Mouse (Mus musculus) CH12.LX (cell line): ENCODE results near the gene Tns4. TPM values are rescaled to one million over a fixed set of nuclear protein-coding genes. Genes with fewer than 3 reads are reported as not detected.

Source experiments
- DNase-seq: peaks from one replicate; pipeline ENCODE4 v3.0.0-alpha.2; 2013; ENCODE audit errors: extremely low read depth
- H3K27ac ChIP-seq: 2 replicates; pipeline ENCODE4 v1.5.1; 2012; ENCODE audit warnings: low read depth, mild to moderate bottlenecking, control low read depth, moderate library complexity; ENCODE audit not compliant: insufficient read depth
- H3K27me3 ChIP-seq: replicated peaks from 2 replicates; pipeline ENCODE3; 2012; ENCODE audit warnings: inconsistent platforms
- H3K36me3 ChIP-seq, 2 experiments: replicated peaks in 1 of 2; 2 replicates each; pipeline versions ENCODE3 to v1.6.1; 2012; ENCODE audit warnings: inconsistent platforms in 1 of 2, low read length in 1 of 2, mild to moderate bottlenecking in 1 of 2, mixed read lengths in 1 of 2, moderate library complexity in 1 of 2; ENCODE audit not compliant: control insufficient read depth in 1 of 2, insufficient read depth in 1 of 2
- H3K4me1 ChIP-seq, 2 experiments: 2 replicates each; pipeline ENCODE4 v1.6.1; 2012; ENCODE audit warnings: inconsistent platforms in 1 of 2, moderate library complexity in 1 of 2; ENCODE audit not compliant: insufficient read depth in 2 of 2, control insufficient read depth in 1 of 2
- H3K4me2 ChIP-seq: 2 replicates; pipeline ENCODE4 v1.6.1; 2012; ENCODE audit warnings: low read depth, mild to moderate bottlenecking, control low read depth; ENCODE audit not compliant: poor library complexity, insufficient read depth, severe bottlenecking
- H3K4me3 ChIP-seq, 3 experiments: fragments of 150-350 bp in 1 of 3; sonication (generic) in 1 of 3; replicated peaks in 1 of 3; 2 replicates each; pipeline versions ENCODE3 to v1.5.1; 2011 to 2012; ENCODE audit warnings: low read depth in 2 of 3, low read length in 2 of 3, mild to moderate bottlenecking in 2 of 3, moderate library complexity in 2 of 3, control low read depth in 1 of 3, improper control_type of control experiment in 1 of 3, inconsistent platforms in 1 of 3, mixed read lengths in 1 of 3; ENCODE audit not compliant: poor library complexity in 1 of 3
- H3K79me2 ChIP-seq: replicated peaks from 2 replicates; pipeline ENCODE4 v1.6.1; 2012; ENCODE audit warnings: mild to moderate bottlenecking, moderate library complexity; ENCODE audit not compliant: control insufficient read depth, poor library complexity, insufficient read depth, severe bottlenecking; ENCODE audit errors: extremely low read depth
- H3K9ac ChIP-seq: 2 replicates; pipeline ENCODE4 v1.6.1; 2012; ENCODE audit warnings: low read depth, mild to moderate bottlenecking, control low read depth, moderate library complexity; ENCODE audit not compliant: insufficient read depth
- H3K9me3 ChIP-seq: replicated peaks from 2 replicates; pipeline ENCODE3; 2012; ENCODE audit warnings: low read length, inconsistent platforms, mixed read lengths
- CTCF ChIP-seq, 2 experiments: IDR thresholded peaks in 1 of 2; conservative IDR thresholded peaks in 1 of 2; 2 replicates each; pipeline ENCODE4 v1.5.1; 2011 to 2012; ENCODE audit warnings: low read depth in 2 of 2, low read length in 2 of 2, improper control_type of control experiment in 1 of 2, inconsistent platforms in 1 of 2, mild to moderate bottlenecking in 1 of 2, moderate library complexity in 1 of 2
- ELF1 ChIP-seq: IDR thresholded peaks from 2 replicates; pipeline ENCODE4 v1.6.1; 2014; ENCODE audit warnings: low read depth, mild to moderate bottlenecking, inconsistent platforms, low read length, improper control_type of control experiment
- GABPA ChIP-seq: IDR thresholded peaks from 2 replicates; pipeline ENCODE4 v1.6.1; 2012; ENCODE audit warnings: low read depth, low read length, improper control_type of control experiment, inconsistent platforms; ENCODE audit not compliant: insufficient replicate concordance
- HCFC1 ChIP-seq: IDR thresholded peaks from 2 replicates; pipeline ENCODE4 v1.6.1; 2012; ENCODE audit warnings: low read depth, mild to moderate bottlenecking, inconsistent platforms, low read length, improper control_type of control experiment
- IRF4 ChIP-seq: IDR thresholded peaks from 2 replicates; pipeline ENCODE4 v1.6.1; 2014; ENCODE audit warnings: low read depth, mild to moderate bottlenecking, inconsistent platforms, low read length, improper control_type of control experiment
- JUN ChIP-seq: IDR thresholded peaks from 2 replicates; pipeline ENCODE4 v1.6.1; 2011; ENCODE audit warnings: low read depth, mild to moderate bottlenecking, low read length, improper control_type of control experiment, moderate library complexity; ENCODE audit not compliant: insufficient read depth
- KAT2A ChIP-seq: IDR thresholded peaks from 2 replicates; pipeline ENCODE4 v1.6.1; 2012; ENCODE audit warnings: low read length, improper control_type of control experiment, inconsistent platforms; ENCODE audit not compliant: insufficient replicate concordance
- MAX ChIP-seq: IDR thresholded peaks from 2 replicates; pipeline ENCODE4 v1.6.1; 2011; ENCODE audit warnings: low read length, improper control_type of control experiment
- NELFE ChIP-seq: IDR thresholded peaks from 2 replicates; pipeline ENCODE4 v1.6.1; 2011; ENCODE audit warnings: low read depth, low read length, improper control_type of control experiment
- NRF1 ChIP-seq: IDR thresholded peaks from 2 replicates; pipeline ENCODE4 v1.6.1; 2014; ENCODE audit warnings: low read depth, mild to moderate bottlenecking, inconsistent platforms, low read length, improper control_type of control experiment, moderate library complexity
- PAX5 ChIP-seq: IDR thresholded peaks from 2 replicates; pipeline ENCODE4 v1.6.1; 2012; ENCODE audit warnings: low read length, inconsistent platforms, mixed read lengths
- USF2 ChIP-seq: conservative IDR thresholded peaks from 2 replicates; pipeline ENCODE4 v1.6.1; 2011; ENCODE audit warnings: low read depth, low read length, improper control_type of control experiment
- ZMIZ1 ChIP-seq: IDR thresholded peaks from 2 replicates; pipeline ENCODE4 v1.6.1; 2012; ENCODE audit warnings: low read depth, mild to moderate bottlenecking, inconsistent platforms, low read length, improper control_type of control experiment
- ZNF384 ChIP-seq: IDR thresholded peaks from 2 replicates; pipeline ENCODE4 v1.6.1; 2012; ENCODE audit warnings: low read depth, low read length, improper control_type of control experiment, inconsistent platforms
- dilution Hi-C: fragments of 300-500 bp; cut with MboI; formaldehyde crosslinking; loops from 2 replicates; pipeline ENCODE4 v1.14.3; 2020; ENCODE audit warnings: low sequenced_read_pairs; ENCODE audit not compliant: extremely low pct_unique_long_range_greater_than_20kb, extremely low pct_ligation_motif_present
- in situ Hi-C: fragments of 300-500 bp; cut with MboI; formaldehyde crosslinking; loops from 3 replicates; pipeline ENCODE4 v1.14.3; 2019; ENCODE audit warnings: low sequenced_read_pairs, low pct_ligation_motif_present, low pct_unique_long_range_greater_than_20kb, mixed read lengths
- polyA plus RNA-seq: library from polyadenylated mRNA; unstranded; fragments of >175 nt; gene quantifications from 2 replicates; pipeline ENCODE4 v1.2.1, GENCODE M21; 2012; ENCODE audit warnings: low read depth; ENCODE audit not compliant: insufficient read length
- total RNA-seq, 2 experiments: library from RNA; depleted of rRNA; stranded (reverse); fragments of 300-350 nt in 1 of 2; fragments of >200 nt in 1 of 2; gene quantifications; 2 replicates each; pipeline ENCODE4 v1.2.3; 2012 to 2014

Gene Tns4
- total and polyA plus RNA-seq, 3 experiments: 0.04 to 0.11 TPM; not detected in 1

GRCm38 (mm10) chr11:99094911-99095676 lies 6.0 kb upstream of the Tns4 start:
- dilution Hi-C loops: no loop called here
- no peak for TF ChIP-seq ELF1
- in situ Hi-C loops: no loop called here
- H3K27me3 ChIP-seq: peaks cover 13% of the 10 kb centered on the region
- H3K9me3 ChIP-seq: peaks cover 8% of the 10 kb centered on the region
- no peak overlapping the region for H3K4me3 ChIP-seq
- peaks cover 5 to 7% of the 10 kb centered on the region in 2 experiments; a peak in 3 of 4 replicates for H3K4me1 ChIP-seq
- H3K9ac ChIP-seq: no peak overlapping the region
- H3K27ac ChIP-seq: no peak overlapping the region
- no peak for DNase-seq
- H3K79me2 ChIP-seq: no peaks in the 10 kb centered on the region
- H3K4me2 ChIP-seq: no peak overlapping the region
- no peaks in the 10 kb centered on the region for H3K36me3 ChIP-seq

- in situ Hi-C loops: no loop called here
- H3K79me2 ChIP-seq: no peaks in the 10 kb centered on the region
- H3K36me3 ChIP-seq: no peaks in the 10 kb centered on the region
- peaks cover 16% of the 10 kb centered on the region for H3K27me3 ChIP-seq
- no peak for DNase-seq
- dilution Hi-C loops: no loop called here
- no peak overlapping the region for H3K27ac ChIP-seq
- peaks cover 4 to 8% of the 10 kb centered on the region in 2 experiments for H3K4me1 ChIP-seq
- H3K9me3 ChIP-seq: peaks cover 8% of the 10 kb centered on the region
- H3K9ac ChIP-seq: no peak overlapping the region
- H3K4me2 ChIP-seq: no peak overlapping the region
- TF ChIP-seq ZNF384 (peak; percentile 52), PAX5 (no peak)
- no peak overlapping the region for H3K4me3 ChIP-seq
These were observed 4.6 kb upstream of the Tns4 start for GRCm38 (mm10) chr11:99093740-99094139.

GRCm38 (mm10) chr11:99091666-99092065 lies 2.6 kb upstream of the Tns4 start:
- H3K27ac ChIP-seq: no peak overlapping the region
- no peak for DNase-seq
- no peak overlapping the region for H3K9ac ChIP-seq
- H3K4me3 ChIP-seq: no peak overlapping the region
- peaks cover 21% of the 10 kb centered on the region for H3K27me3 ChIP-seq
- peaks cover 8% of the 10 kb centered on the region for H3K9me3 ChIP-seq
- no peaks in the 10 kb centered on the region for H3K79me2 ChIP-seq
- H3K4me2 ChIP-seq: no peak overlapping the region
- dilution Hi-C loops (no loop called here), in situ Hi-C loops (no loop called here)
- no peaks in the 10 kb centered on the region for H3K36me3 ChIP-seq
- no peak for TF ChIP-seq NRF1
- TF ChIP-seq IRF4: no peak
- no peak for TF ChIP-seq USF2
- TF ChIP-seq KAT2A: no peak
- TF ChIP-seq ZMIZ1: no peak
- TF ChIP-seq HCFC1: no peak
- TF ChIP-seq CTCF (conservative IDR thresholded peaks at IDR 0.05 in 1 of 2, IDR thresholded peaks at IDR 0.05 in 1 of 2; ENCODE audit: low read depth in 2 of 2, low read length in 2 of 2): no peak
- no peak for TF ChIP-seq ELF1
- TF ChIP-seq GABPA: no peak
- TF ChIP-seq JUN: no peak
- TF ChIP-seq NELFE: no peak
- TF ChIP-seq MAX: no peak
- peaks cover 10 to 18% of the 10 kb centered on the region in 2 experiments for H3K4me1 ChIP-seq
